ENCODE assay signal across 26 mouse cellular contexts in the genomic region with DNA sequence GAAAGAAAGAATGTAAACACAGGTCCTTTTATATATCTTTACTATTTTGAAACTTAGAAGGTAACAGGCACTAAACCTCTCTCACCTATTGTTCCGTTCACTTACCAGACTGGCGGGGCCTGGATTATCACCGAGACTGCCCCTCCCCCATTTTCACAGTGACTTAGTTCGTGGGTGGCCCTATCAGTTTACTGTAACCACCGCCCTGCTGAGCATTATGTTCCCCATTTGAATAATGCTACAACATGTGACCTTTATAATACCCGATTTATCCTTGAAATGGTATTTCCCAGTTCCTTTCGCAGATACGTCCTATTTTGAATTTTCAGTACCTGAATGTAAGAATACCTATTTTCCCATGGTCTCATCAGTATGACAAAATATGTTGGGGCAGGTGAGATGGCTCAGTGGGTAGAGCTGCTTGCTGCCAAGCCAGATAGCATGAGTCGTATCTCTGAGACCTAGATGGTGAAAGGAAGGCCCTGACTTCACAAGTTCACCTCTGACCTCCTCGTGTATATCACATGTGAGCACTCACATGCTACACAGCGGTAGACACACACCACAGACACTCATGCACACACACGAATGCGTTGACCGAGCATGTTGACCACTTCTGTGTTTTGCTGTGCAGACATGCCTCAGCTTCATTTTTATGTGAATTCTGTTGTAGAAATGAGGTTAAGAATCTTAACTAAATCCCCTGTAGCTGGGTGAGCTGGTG. TPM values are rescaled to one million over a fixed set of nuclear protein-coding genes. Genes with fewer than 3 reads are reported as not detected.
"Had no signal": no experiment of that assay in that cellular context is flagged by ENCODE, and none has a peak within 500 bp of the region (broad histone marks: within the 10 kb centered on the region; RNA-seq: fewer than 3 reads in every experiment).

No protein-coding gene starts in this region.

- DNase-seq: gastrocnemius, adult 2 months; gastrocnemius, postnatal 10 days; gastrocnemius, postnatal 25 days; heart, postnatal 10 days; heart, postnatal 4 days; kidney, adult 18-20 months; kidney, adult 8-10 months; kidney, postnatal 10 days; kidney, postnatal 25 days; kidney, postnatal 4 days had no signal

- H3K9me3 ChIP-seq: heart, embryonic 10.5 days; heart, embryonic 12.5 days; hindbrain, embryonic 10.5 days; hindbrain, embryonic 12.5 days; intestine, embryonic 15.5 days; limb, embryonic 13.5 days; limb, embryonic 15.5 days; liver, embryonic 12.5 days had no signal

- H3K9ac ChIP-seq: heart, embryonic 12.5 days; hindbrain, embryonic 12.5 days; hindbrain, embryonic 14.5 days; intestine, embryonic 15.5 days; limb, embryonic 13.5 days; limb, embryonic 15.5 days; liver, embryonic 12.5 days; liver, embryonic 14.5 days had no signal

- H3K4me3 ChIP-seq: gastrocnemius, adult 2 months; heart, embryonic 10.5 days; heart, embryonic 12.5 days; hindbrain, embryonic 10.5 days; hindbrain, embryonic 12.5 days; intestine, embryonic 15.5 days; layer of hippocampus, adult 2 months; left cerebral cortex, adult 2 months; limb, embryonic 13.5 days; limb, embryonic 15.5 days; liver, embryonic 12.5 days had no signal

- H3K4me1 ChIP-seq: heart, embryonic 10.5 days; hindbrain, embryonic 10.5 days; hindbrain, embryonic 12.5 days; intestine, embryonic 15.5 days; limb, embryonic 13.5 days; limb, embryonic 15.5 days; liver, embryonic 12.5 days had no signal

- H3K36me3 ChIP-seq: intestine, embryonic 15.5 days had no signal

- H3K27me3 ChIP-seq: heart, embryonic 12.5 days; hindbrain, embryonic 12.5 days; intestine, embryonic 15.5 days; limb, embryonic 13.5 days; limb, embryonic 15.5 days; liver, embryonic 12.5 days had no signal

- H3K27ac ChIP-seq: gastrocnemius, adult 2 months; heart, embryonic 10.5 days; hindbrain, embryonic 10.5 days; hindbrain, embryonic 12.5 days; hindbrain, embryonic 14.5 days; intestine, embryonic 15.5 days; layer of hippocampus, adult 2 months; left cerebral cortex, adult 2 months; limb, embryonic 13.5 days; limb, embryonic 15.5 days; liver, embryonic 12.5 days; liver, embryonic 14.5 days had no signal

RNA-seq across cellular contexts. Expression of gene Slc24a1, which starts 46.3 kb away (rescaled TPM):
- total RNA-seq: gastrocnemius, adult 2 months; gastrocnemius, postnatal 10 days; gastrocnemius, postnatal 25 days; granulocyte monocyte progenitor cell, adult 5-6 weeks; liver, adult 2 months had no signal
- polyA plus RNA-seq: hindbrain, embryonic 10.5 days; kidney, embryonic 14.5 days; kidney, embryonic 16.5 days; liver, adult 2 months had no signal
